Mouse (Mus musculus): ENCODE results near the gene Pou1f1. TPM values are rescaled to one million over a fixed set of nuclear protein-coding genes. Genes with fewer than 3 reads are reported as not detected.

Gene Pou1f1
- polyA plus RNA-seq, 1 experiment: not detected

GRCm38 (mm10) chr16:65497049-65497448 lies 23.3 kb upstream of the Pou1f1 start:
- TF ChIP-seq MAX (IDR thresholded peaks at IDR 0.05; ENCODE audit: low read depth): no peak
- TF ChIP-seq TCF3 (IDR thresholded peaks at IDR 0.05; ENCODE audit: insufficient read length, low read depth): no peak
- TF ChIP-seq MYOD1 (IDR thresholded peaks at IDR 0.05; ENCODE audit: control insufficient read depth in 1 of 3, insufficient read length in 2 of 3, low read depth in 2 of 3): no peak
- no peak for TF ChIP-seq POLR2A (IDR thresholded peaks at IDR 0.05; ENCODE audit: insufficient read length, low read depth)
- no peak for TF ChIP-seq TCF12 (IDR thresholded peaks at IDR 0.05; ENCODE audit: insufficient read depth, poor library complexity, severe bottlenecking)
- no peak for TF ChIP-seq POLR2AphosphoS2 (IDR thresholded peaks at IDR 0.05; ENCODE audit: insufficient read length, low read depth)
- no peak overlapping the region for H3K4me2 ChIP-seq (ENCODE audit: low read depth)
- no peaks in the 10 kb centered on the region for H3K36me3 ChIP-seq (ENCODE audit: control insufficient read depth, insufficient read depth)
- H3K4me3 ChIP-seq: no peak overlapping the region
- no peaks in the 10 kb centered on the region for H3K79me2 ChIP-seq (ENCODE audit: control insufficient read depth, insufficient read depth)
- no peak overlapping the region for H3ac ChIP-seq (ENCODE audit: control insufficient read depth, insufficient read length)
- no peaks in the 10 kb centered on the region for H3K27me3 ChIP-seq (ENCODE audit: control insufficient read depth, insufficient read depth, insufficient read length)

- no peak for TF ChIP-seq REST (IDR thresholded peaks at IDR 0.05; ENCODE audit: insufficient read depth, insufficient read length)
- TF ChIP-seq POLR2A (IDR thresholded peaks at IDR 0.05; ENCODE audit: insufficient read length, low read depth): no peak
- TF ChIP-seq MYOD1 (IDR thresholded peaks at IDR 0.05; ENCODE audit: control insufficient read depth in 1 of 3, insufficient read length in 2 of 3, low read depth in 2 of 3): no peak
- no peak for TF ChIP-seq TCF12 (IDR thresholded peaks at IDR 0.05; ENCODE audit: insufficient read depth, poor library complexity, severe bottlenecking)
- no peak for TF ChIP-seq POLR2AphosphoS2 (IDR thresholded peaks at IDR 0.05; ENCODE audit: insufficient read length, low read depth)
- TF ChIP-seq SRF (IDR thresholded peaks at IDR 0.05; ENCODE audit: control insufficient read depth, insufficient read length, low read depth): no peak
- TF ChIP-seq CEBPB (IDR thresholded peaks at IDR 0.05; ENCODE audit: insufficient read depth, poor library complexity, severe bottlenecking): no peak
- no peak for TF ChIP-seq TCF3 (IDR thresholded peaks at IDR 0.05; ENCODE audit: insufficient read length, low read depth)
- no peak for TF ChIP-seq E2F4 (IDR thresholded peaks at IDR 0.05; ENCODE audit: insufficient read depth)
- TF ChIP-seq MAX (IDR thresholded peaks at IDR 0.05; ENCODE audit: low read depth): no peak
- no peak for TF ChIP-seq MYOG (IDR thresholded peaks at IDR 0.05; ENCODE audit: control insufficient read depth in 1 of 3, insufficient read depth in 1 of 3, insufficient read length in 2 of 3, low read depth in 2 of 3)
- TF ChIP-seq USF1 (IDR thresholded peaks at IDR 0.05; ENCODE audit: low read depth): no peak
- no peak overlapping the region for H3ac ChIP-seq (ENCODE audit: control insufficient read depth, insufficient read length)
- H3K4me3 ChIP-seq: no peak overlapping the region
- H3K27me3 ChIP-seq (ENCODE audit: control insufficient read depth, insufficient read depth, insufficient read length): no peaks in the 10 kb centered on the region
- no peaks in the 10 kb centered on the region for H3K36me3 ChIP-seq (ENCODE audit: control insufficient read depth, insufficient read depth)
- H3K4me2 ChIP-seq (ENCODE audit: low read depth): no peak overlapping the region
- no peaks in the 10 kb centered on the region for H3K79me2 ChIP-seq (ENCODE audit: control insufficient read depth, insufficient read depth)
Observed at GRCm38 (mm10) chr16:65514223-65514622, 6.1 kb upstream of the Pou1f1 start.

DNA sequence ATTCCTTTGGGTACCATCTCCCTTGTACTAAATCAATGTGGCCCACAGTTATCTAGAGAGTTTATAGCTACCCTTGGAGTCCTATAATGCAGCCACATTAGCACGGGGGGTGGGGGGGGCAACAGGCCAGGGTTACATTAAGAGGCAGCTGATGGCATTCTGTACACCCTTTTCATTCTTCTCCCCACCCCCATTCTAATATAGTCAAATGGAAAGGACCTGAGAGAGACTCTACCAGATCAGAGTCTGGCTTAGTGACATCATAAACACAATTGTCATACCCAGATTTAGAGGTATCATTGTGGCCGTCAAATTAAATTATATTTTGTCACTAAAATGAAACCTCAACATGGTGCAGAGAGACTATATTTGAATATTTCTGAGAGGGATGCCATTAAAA lies 5.7 kb downstream of the Pou1f1 start:
- Histone ChIP-seq H3K36me3 (ENCODE audit: control insufficient read depth, insufficient read depth) (no peaks in the 10 kb centered on the region), H3K4me3 (no peak overlapping the region), H3K27me3 (ENCODE audit: control insufficient read depth, insufficient read depth, insufficient read length) (no peaks in the 10 kb centered on the region), H3K79me2 (ENCODE audit: control insufficient read depth, insufficient read depth) (no peaks in the 10 kb centered on the region), H3K4me2 (ENCODE audit: low read depth) (no peak overlapping the region), H3ac (ENCODE audit: control insufficient read depth, insufficient read length) (no peak overlapping the region)
- TF ChIP-seq E2F4 (IDR thresholded peaks at IDR 0.05; ENCODE audit: insufficient read depth): no peak
- no peak for TF ChIP-seq POLR2A (IDR thresholded peaks at IDR 0.05; ENCODE audit: insufficient read length, low read depth)
- no peak for TF ChIP-seq MAX (IDR thresholded peaks at IDR 0.05; ENCODE audit: low read depth)
- TF ChIP-seq TCF3 (IDR thresholded peaks at IDR 0.05; ENCODE audit: insufficient read length, low read depth): no peak
- TF ChIP-seq SRF (IDR thresholded peaks at IDR 0.05; ENCODE audit: control insufficient read depth, insufficient read length, low read depth): no peak
- no peak for TF ChIP-seq MYOG (IDR thresholded peaks at IDR 0.05; ENCODE audit: control insufficient read depth in 1 of 3, insufficient read depth in 1 of 3, insufficient read length in 2 of 3, low read depth in 2 of 3)
- no peak for TF ChIP-seq USF1 (IDR thresholded peaks at IDR 0.05; ENCODE audit: low read depth)
- no peak for TF ChIP-seq CEBPB (IDR thresholded peaks at IDR 0.05; ENCODE audit: insufficient read depth, poor library complexity, severe bottlenecking)

DNA sequence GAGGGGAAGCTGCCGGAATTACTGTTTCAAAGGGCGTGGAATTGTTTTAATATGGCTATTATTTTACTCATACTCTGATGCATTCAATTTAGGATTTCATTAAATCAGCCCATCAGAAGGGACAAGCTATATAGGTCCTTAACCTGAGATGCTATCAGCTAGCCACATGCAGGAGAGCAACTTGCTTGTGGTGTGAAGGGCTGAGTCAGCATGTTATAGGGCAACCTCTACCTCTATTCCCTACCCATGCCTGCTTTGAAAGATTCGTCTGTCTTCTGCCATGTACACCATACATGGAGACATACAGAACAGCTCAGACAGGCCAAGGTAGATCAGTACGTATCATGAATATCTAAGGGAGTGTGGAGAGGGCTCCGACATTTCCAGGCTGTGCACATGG lies 6.4 kb downstream of the Pou1f1 start:
- no peaks in the 10 kb centered on the region for H3K27me3 ChIP-seq (ENCODE audit: control insufficient read depth, insufficient read depth, insufficient read length)
- TF ChIP-seq REST (IDR thresholded peaks at IDR 0.05; ENCODE audit: insufficient read depth, insufficient read length) (no peak), POLR2A (IDR thresholded peaks at IDR 0.05; ENCODE audit: insufficient read length, low read depth) (no peak), TCF3 (IDR thresholded peaks at IDR 0.05; ENCODE audit: insufficient read length, low read depth) (no peak), SRF (IDR thresholded peaks at IDR 0.05; ENCODE audit: control insufficient read depth, insufficient read length, low read depth) (no peak), TCF12 (IDR thresholded peaks at IDR 0.05; ENCODE audit: insufficient read depth, poor library complexity, severe bottlenecking) (no peak), MAX (IDR thresholded peaks at IDR 0.05; ENCODE audit: low read depth) (no peak), CEBPB (IDR thresholded peaks at IDR 0.05; ENCODE audit: insufficient read depth, poor library complexity, severe bottlenecking) (no peak), POLR2AphosphoS2 (IDR thresholded peaks at IDR 0.05; ENCODE audit: insufficient read length, low read depth) (no peak), MYOG (IDR thresholded peaks at IDR 0.05; ENCODE audit: control insufficient read depth in 1 of 3, insufficient read depth in 1 of 3, insufficient read length in 2 of 3, low read depth in 2 of 3) (no peak), MYOD1 (IDR thresholded peaks at IDR 0.05; ENCODE audit: control insufficient read depth in 1 of 3, insufficient read length in 2 of 3, low read depth in 2 of 3) (no peak), USF1 (IDR thresholded peaks at IDR 0.05; ENCODE audit: low read depth) (no peak), E2F4 (IDR thresholded peaks at IDR 0.05; ENCODE audit: insufficient read depth) (no peak)
- no peaks in the 10 kb centered on the region for H3K79me2 ChIP-seq (ENCODE audit: control insufficient read depth, insufficient read depth)
- no peak overlapping the region for H3K4me2 ChIP-seq (ENCODE audit: low read depth)
- H3ac ChIP-seq (ENCODE audit: control insufficient read depth, insufficient read length): no peak overlapping the region
- no peak overlapping the region for H3K4me3 ChIP-seq
- no peaks in the 10 kb centered on the region for H3K36me3 ChIP-seq (ENCODE audit: control insufficient read depth, insufficient read depth)

- Histone ChIP-seq H3K27me3 (ENCODE audit: control insufficient read depth, insufficient read depth, insufficient read length) (no peaks in the 10 kb centered on the region), H3K79me2 (ENCODE audit: control insufficient read depth, insufficient read depth) (no peaks in the 10 kb centered on the region), H3ac (ENCODE audit: control insufficient read depth, insufficient read length) (no peak overlapping the region), H3K4me2 (ENCODE audit: low read depth) (no peak overlapping the region), H3K4me3 (no peak overlapping the region), H3K36me3 (ENCODE audit: control insufficient read depth, insufficient read depth) (no peaks in the 10 kb centered on the region)
- TF ChIP-seq SRF (IDR thresholded peaks at IDR 0.05; ENCODE audit: control insufficient read depth, insufficient read length, low read depth) (no peak), MAX (IDR thresholded peaks at IDR 0.05; ENCODE audit: low read depth) (no peak), USF1 (IDR thresholded peaks at IDR 0.05; ENCODE audit: low read depth) (no peak), TCF12 (IDR thresholded peaks at IDR 0.05; ENCODE audit: insufficient read depth, poor library complexity, severe bottlenecking) (no peak), MYOG (IDR thresholded peaks at IDR 0.05; ENCODE audit: control insufficient read depth in 1 of 3, insufficient read depth in 1 of 3, insufficient read length in 2 of 3, low read depth in 2 of 3) (no peak), CEBPB (IDR thresholded peaks at IDR 0.05; ENCODE audit: insufficient read depth, poor library complexity, severe bottlenecking) (no peak), POLR2AphosphoS2 (IDR thresholded peaks at IDR 0.05; ENCODE audit: insufficient read length, low read depth) (no peak), MYOD1 (IDR thresholded peaks at IDR 0.05; ENCODE audit: control insufficient read depth in 1 of 3, insufficient read length in 2 of 3, low read depth in 2 of 3) (no peak), POLR2A (IDR thresholded peaks at IDR 0.05; ENCODE audit: insufficient read length, low read depth) (no peak)
Observed at GRCm38 (mm10) chr16:65529589-65529988, 9.3 kb downstream of the Pou1f1 start.
